In genomic region chr12:81888954-81889353, GRCm38 (mm10) we compare ENCODE assay signal across 20 mouse cellular contexts.
"Had no signal": no experiment of that assay in that cellular context is flagged by ENCODE, and none has a peak within 500 bp of the region (broad histone marks: within the 10 kb centered on the region; RNA-seq: fewer than 3 reads in every experiment).

No protein-coding gene starts in this region.

- H3K9ac ChIP-seq: liver, embryonic 15.5 days; liver, postnatal 0 days; lung, embryonic 15.5 days; midbrain, embryonic 13.5 days; midbrain, embryonic 15.5 days; neural tube, embryonic 13.5 days; stomach, embryonic 15.5 days had no signal

- H3K4me2 ChIP-seq: liver, embryonic 15.5 days; lung, embryonic 15.5 days; midbrain, embryonic 11.5 days; midbrain, embryonic 13.5 days; midbrain, embryonic 15.5 days; neural tube, embryonic 13.5 days; stomach, embryonic 15.5 days had no signal

- H3K27me3 ChIP-seq: liver, embryonic 15.5 days; lung, embryonic 15.5 days; megakaryocyte, embryonic 14.5 days; midbrain, embryonic 13.5 days; midbrain, embryonic 15.5 days; neural tube, embryonic 13.5 days; stomach, embryonic 15.5 days had no signal

- H3K4me3 ChIP-seq: liver, embryonic 15.5 days; lung, embryonic 15.5 days; megakaryocyte, embryonic 14.5 days; midbrain, embryonic 13.5 days; midbrain, embryonic 15.5 days; myocyte; neural tube, embryonic 13.5 days; stomach, embryonic 15.5 days had no signal

- H3K9me3 ChIP-seq: liver, embryonic 15.5 days; lung, embryonic 15.5 days; megakaryocyte, embryonic 14.5 days; midbrain, embryonic 13.5 days; midbrain, embryonic 15.5 days; neural tube, embryonic 13.5 days; stomach, embryonic 15.5 days had no signal

- H3K4me1 ChIP-seq: liver, embryonic 15.5 days; midbrain, embryonic 15.5 days; stomach, embryonic 15.5 days had no signal

- H3K27ac ChIP-seq: liver, embryonic 15.5 days; lung, embryonic 15.5 days; macrophage; midbrain, embryonic 13.5 days; midbrain, embryonic 15.5 days; neural tube, embryonic 13.5 days; stomach, embryonic 15.5 days; stomach, postnatal 0 days had no signal

- DNase-seq: liver, postnatal 0 days; lung, adult 2 months; lung, postnatal 14 days; lung, postnatal 36 days; right cerebral cortex, postnatal 14 days; thymus, adult 2 months; thymus, postnatal 25 days; thymus, postnatal 4 days had no signal

- ATAC-seq: liver, postnatal 0 days; lung, postnatal 0 days; midbrain, embryonic 13.5 days; midbrain, embryonic 15.5 days had no signal

- H3K36me3 ChIP-seq: liver, embryonic 15.5 days; lung, embryonic 15.5 days; midbrain, embryonic 13.5 days; midbrain, embryonic 15.5 days; neural tube, embryonic 13.5 days; stomach, embryonic 15.5 days had no signal
